Mouse (Mus musculus): ENCODE measurements around the gene Lamb3.

- TF ChIP-seq CTCF (conservative IDR thresholded peaks at IDR 0.05; ENCODE audit: insufficient read depth, insufficient read length, low read depth, low read length), result peak; percentile 91
- no peak for TF ChIP-seq POLR2A (IDR thresholded peaks at IDR 0.05; ENCODE audit: low read depth, low read length)
These were observed 169.1 kb downstream of the Lamb3 start for GRCm38 (mm10) chr1:193376478-193377134.
